ENCODE assay signal across 8 mouse cellular contexts in genomic region chr2:91278749-91279371, GRCm38 (mm10). TPM values are rescaled to one million over a fixed set of nuclear protein-coding genes. Genes with fewer than 3 reads are reported as not detected.
DNase-seq lines count a peak whose midpoint lies in the region; ATAC-seq lines count a peak whose summit lies in the region.

No protein-coding gene starts in this region.

- H3K36me3 ChIP-seq in forebrain, embryonic 13.5 days (ENCODE audit: poor library complexity, severe bottlenecking), result peaks cover 55% of the 10 kb centered on the region
- peaks cover 32% of the 10 kb centered on the region for H3K36me3 ChIP-seq in kidney, embryonic 16.5 days (ENCODE audit: insufficient read depth, low read length)
- peaks cover 24% of the 10 kb centered on the region for H3K36me3 ChIP-seq in stomach, embryonic 15.5 days

- intact Hi-C loops in left cerebral cortex, postnatal 4 days (cut with DNase I), result no loop called here
- intact Hi-C loops in left cerebral cortex, postnatal 36 days (cut with DNase I), result no loop called here

- H3K4me3 ChIP-seq in forebrain, embryonic 13.5 days, result no peak overlapping the region
- H3K4me3 ChIP-seq in kidney, embryonic 16.5 days (ENCODE audit: low read length), result no peak overlapping the region
- H3K4me3 ChIP-seq in stomach, embryonic 15.5 days (replicated peaks), result no peak overlapping the region

- 0 out of 2 replicates have a peak, but pooled peaks cover under 1% of the 10 kb centered on the region for H3K4me1 ChIP-seq in forebrain, embryonic 13.5 days
- peaks cover 5% of the 10 kb centered on the region; the same call in 1 of the 2 replicates for H3K4me1 ChIP-seq in kidney, embryonic 16.5 days (ENCODE audit: insufficient read depth, low read length)
- 0 out of 2 replicates have a peak, but pooled peaks cover 8% of the 10 kb centered on the region for H3K4me1 ChIP-seq in stomach, embryonic 15.5 days

- no peaks in the 10 kb centered on the region for H3K9me3 ChIP-seq in forebrain, embryonic 13.5 days (replicated peaks)
- H3K9me3 ChIP-seq in kidney, embryonic 16.5 days (ENCODE audit: low read length), result no peaks in the 10 kb centered on the region
- no peaks in the 10 kb centered on the region for H3K9me3 ChIP-seq in stomach, embryonic 15.5 days

- H3K9ac ChIP-seq in forebrain, embryonic 13.5 days, result no peak overlapping the region
- H3K9ac ChIP-seq in kidney, embryonic 16.5 days (replicated peaks; ENCODE audit: low read length), result no peak overlapping the region
- H3K9ac ChIP-seq in stomach, embryonic 15.5 days, result no peak overlapping the region

- H3K4me2 ChIP-seq in forebrain, embryonic 13.5 days, result no peak overlapping the region
- H3K4me2 ChIP-seq in kidney, embryonic 16.5 days (replicated peaks; ENCODE audit: low read depth, low read length), result no peak overlapping the region
- no peak overlapping the region for H3K4me2 ChIP-seq in stomach, embryonic 15.5 days

- H3K27me3 ChIP-seq in forebrain, embryonic 13.5 days, result no peaks in the 10 kb centered on the region
- no peaks in the 10 kb centered on the region for H3K27me3 ChIP-seq in kidney, embryonic 16.5 days (ENCODE audit: insufficient read depth, low read length)
- H3K27me3 ChIP-seq in stomach, embryonic 15.5 days (replicated peaks), result no peaks in the 10 kb centered on the region

- peak; percentile 74 for DNase-seq in left cerebral cortex, postnatal 4 days
- DNase-seq in left cerebral cortex, adult 8-10 months (ENCODE audit: low spot score in 2 of 2), result no peak
- peak; percentile 36 for DNase-seq in c-Kit-positive CD71-positive TER-119-negative erythroid progenitor cells, embryonic 14.5 days (ENCODE audit: low read depth)
- peak; percentile 54 for DNase-seq in lung, postnatal 25 days (ENCODE audit: low spot score)
- DNase-seq in left cerebral cortex, postnatal 36 days (ENCODE audit: low spot score in 2 of 2), result no peak

- peak; percentile 69 for ATAC-seq in forebrain, embryonic 13.5 days
- peak; percentile 68 for ATAC-seq in kidney, embryonic 16.5 days (ENCODE audit: low FRiP score, low TSS enrichment)
- ATAC-seq in stomach, embryonic 15.5 days (ENCODE audit: insufficient read depth, low FRiP score, low read depth), result peak; percentile 59; the same call in 1 of the 2 replicates

- WGBS in forebrain, embryonic 13.5 days, result 35% methylated on average over 10 of the region's 10 CpGs
- WGBS in kidney, embryonic 16.5 days, result 38% methylated on average over 10 of the region's 10 CpGs
- WGBS in stomach, embryonic 15.5 days, result 32% methylated on average over 10 of the region's 10 CpGs

- no peak overlapping the region for H3K27ac ChIP-seq in forebrain, embryonic 13.5 days
- no peak overlapping the region for H3K27ac ChIP-seq in kidney, embryonic 16.5 days (ENCODE audit: low read length)
- no peak overlapping the region for H3K27ac ChIP-seq in stomach, embryonic 15.5 days

RNA-seq across cellular contexts. Expression of gene Arfgap2, which starts 14.1 kb away (rescaled TPM):
- 10 to 100 TPM; 53.9 to 59.8 TPM for total RNA-seq in left cerebral cortex, postnatal 4 days (2021)
- 10 to 100 TPM; 74.4 to 80.8 (median 79.3) TPM for total RNA-seq in left cerebral cortex, adult 8-10 months (2022)
- 78.4 and 84.3 TPM in 2 replicates for polyA plus RNA-seq in forebrain, embryonic 13.5 days (2015; fragmentation: Nextera tagmentation; extraction: Ambion mirVana)
- polyA plus RNA-seq in kidney, embryonic 16.5 days (2015; fragmentation: Nextera tagmentation; extraction: Ambion mirVana), result 92.9 and 96.5 TPM in 2 replicates
- polyA plus RNA-seq in stomach, embryonic 15.5 days (2015; fragmentation: Nextera tagmentation; extraction: Ambion mirVana), result 71.4 and 80.2 TPM in 2 replicates
- 10 to 100 TPM; 66.2 to 78.1 TPM for total RNA-seq in left cerebral cortex, postnatal 36 days (2021)

RNA-seq across cellular contexts. Expression of gene Pacsin3, which starts 23.1 kb away (rescaled TPM):
- total RNA-seq in left cerebral cortex, postnatal 4 days (2021), result 10 to 100 TPM; 15.3 to 22.4 TPM
- total RNA-seq in left cerebral cortex, adult 8-10 months (2022), result 10 to 100 TPM; 40.3 to 47.5 (median 45.7) TPM
- 23.4 and 26.5 TPM in 2 replicates for polyA plus RNA-seq in forebrain, embryonic 13.5 days (2015; fragmentation: Nextera tagmentation; extraction: Ambion mirVana)
- polyA plus RNA-seq in kidney, embryonic 16.5 days (2015; fragmentation: Nextera tagmentation; extraction: Ambion mirVana), result 47.7 and 49.6 TPM in 2 replicates
- 42.8 and 43.8 TPM in 2 replicates for polyA plus RNA-seq in stomach, embryonic 15.5 days (2015; fragmentation: Nextera tagmentation; extraction: Ambion mirVana)
- 10 to 100 TPM; 40.8 to 43.2 TPM for total RNA-seq in left cerebral cortex, postnatal 36 days (2021)

RNA-seq across cellular contexts. Expression of gene Ddb2, which starts 42.1 kb away (rescaled TPM):
- total RNA-seq in left cerebral cortex, postnatal 4 days (2021), result 10 to 100 TPM; 12.3 to 12.8 TPM
- total RNA-seq in left cerebral cortex, adult 8-10 months (2022), result 10 to 100 TPM; 12.7 to 15.5 (median 13.2) TPM
- 11.8 and 12.0 TPM in 2 replicates for polyA plus RNA-seq in forebrain, embryonic 13.5 days (2015; fragmentation: Nextera tagmentation; extraction: Ambion mirVana)
- 16.2 and 20.6 TPM in 2 replicates for polyA plus RNA-seq in kidney, embryonic 16.5 days (2015; fragmentation: Nextera tagmentation; extraction: Ambion mirVana)
- polyA plus RNA-seq in stomach, embryonic 15.5 days (2015; fragmentation: Nextera tagmentation; extraction: Ambion mirVana), result 18.2 and 18.5 TPM in 2 replicates
- total RNA-seq in left cerebral cortex, postnatal 36 days (2021), result 10 to 100 TPM in 1 of 2 experiments, 1 to 10 TPM in 1; 9.6 to 12.2 TPM

Comparison
In these comparisons a context has a peak if more than half of its experiments do, and no peak if none do; other contexts are left out.
1. DNase-seq: peak in left cerebral cortex, postnatal 4 days (single experiment), c-Kit-positive CD71-positive TER-119-negative erythroid progenitor cells, embryonic 14.5 days (single experiment) and lung, postnatal 25 days (single experiment); none in left cerebral cortex, adult 8-10 months (0 of 2) and left cerebral cortex, postnatal 36 days (0 of 2).
2. Peak in every context shown above with its lines, with median percentiles within 50 percentile points of each other: ATAC-seq.